Mouse (Mus musculus) spleen, embryonic (tissue): ENCODE measurements at regions not wholly inside any gene's neighbourhood (a gene's known extent, or its start where the extent isn't known, plus 50 kb on each side); places are given as distances from the start of the nearest gene placed in this dataset.

ENCODE experiments used
- CTCF ChIA-PET: fragments of 350-600 bp; sonication (Branson Sonifier 250); formaldehyde crosslinking; loops from one replicate; lab custom pipeline; 2022; lab: Charles Lee

- CTCF ChIA-PET = no interaction called here
Measured at GRCm38 (mm10) chr4:87718166-87718805, 314.9 kb downstream of the Mllt3 start.

GRCm38 (mm10) chr4:87715212-87715933 lies 317.8 kb downstream of the Mllt3 start:
- CTCF ChIA-PET = no interaction called here

- CTCF ChIA-PET = no interaction called here
Measured at GRCm38 (mm10) chr4:87712691-87713090, 320.5 kb downstream of the Mllt3 start.

GRCm38 (mm10) chr4:87712286-87712685 lies 320.9 kb downstream of the Mllt3 start:
- CTCF ChIA-PET = no interaction called here

- CTCF ChIA-PET = interaction anchor here (0.6 kb wide), 1 partner anchor 1006 kb away, joined by 3 read pairs; no protein-coding TSS in a partner anchor
Measured at GRCm38 (mm10) chr4:87711185-87711827, 321.9 kb downstream of the Mllt3 start.

- CTCF ChIA-PET = interaction anchor here (0.5 kb wide), 1 partner anchor 105 kb away, joined by 3 read pairs; no protein-coding TSS in a partner anchor
Measured at GRCm38 (mm10) chr4:87708981-87709645, 324.1 kb downstream of the Mllt3 start.

- CTCF ChIA-PET = no interaction called here
Measured at GRCm38 (mm10) chr4:87707386-87707785, 325.8 kb downstream of the Mllt3 start.

- CTCF ChIA-PET = no interaction called here
Measured at GRCm38 (mm10) chr4:87702834-87703233, 330.3 kb downstream of the Mllt3 start.

GRCm38 (mm10) chr4:87702290-87702689 lies 330.9 kb downstream of the Mllt3 start:
- CTCF ChIA-PET = no interaction called here

GRCm38 (mm10) chr4:87701024-87701423 lies 332.1 kb downstream of the Mllt3 start:
- CTCF ChIA-PET = interaction anchor here (0.8 kb wide), 1 partner anchor 722 kb away, joined by 18 read pairs; no protein-coding TSS in a partner anchor

GRCm38 (mm10) chr4:87700508-87700907 lies 332.7 kb downstream of the Mllt3 start:
- CTCF ChIA-PET = interaction anchor here (0.8 kb wide), 1 partner anchor 721 kb away, joined by 18 read pairs; no protein-coding TSS in a partner anchor

GRCm38 (mm10) chr4:87699586-87699985 lies 333.6 kb downstream of the Mllt3 start:
- CTCF ChIA-PET = no interaction called here

GRCm38 (mm10) chr4:87698750-87699149 lies 334.4 kb downstream of the Mllt3 start:
- CTCF ChIA-PET = interaction anchor here (0.6 kb wide), 1 partner anchor 330 kb away, joined by 4 read pairs; no protein-coding TSS in a partner anchor

GRCm38 (mm10) chr4:87696921-87697320 lies 336.2 kb downstream of the Mllt3 start:
- CTCF ChIA-PET = no interaction called here

- CTCF ChIA-PET = no interaction called here
Measured at GRCm38 (mm10) chr4:87695811-87696210, 337.4 kb downstream of the Mllt3 start.

GRCm38 (mm10) chr4:87692741-87693140 lies 340.4 kb downstream of the Mllt3 start:
- CTCF ChIA-PET = no interaction called here

GRCm38 (mm10) chr4:87684952-87685351 lies 348.2 kb downstream of the Mllt3 start:
- CTCF ChIA-PET = no interaction called here

- CTCF ChIA-PET = no interaction called here
Measured at GRCm38 (mm10) chr4:87682783-87683182, 350.4 kb downstream of the Mllt3 start.

- CTCF ChIA-PET = interaction anchor here (0.7 kb wide), 1 partner anchor 1167 kb away, joined by 7 read pairs; no protein-coding TSS in a partner anchor
Measured at GRCm38 (mm10) chr4:87671101-87671500, 362.1 kb downstream of the Mllt3 start.

- CTCF ChIA-PET = interaction anchor here (0.7 kb wide), 1 partner anchor 1167 kb away, joined by 7 read pairs; no protein-coding TSS in a partner anchor
Measured at GRCm38 (mm10) chr4:87670167-87670566, 363.0 kb downstream of the Mllt3 start.

GRCm38 (mm10) chr4:87669480-87669879 lies 363.7 kb downstream of the Mllt3 start:
- CTCF ChIA-PET = no interaction called here

- CTCF ChIA-PET = no interaction called here
Measured at GRCm38 (mm10) chr4:87668314-87668713, 364.9 kb downstream of the Mllt3 start.
